Mouse (Mus musculus) frontal cortex, adult 2 months (tissue): ENCODE results near the gene Vmn1r82. TPM values are rescaled to one million over a fixed set of nuclear protein-coding genes. Genes with fewer than 3 reads are reported as not detected.

Source experiments
- DNase-seq, 2 experiments: peaks; one replicate each; pipeline ENCODE4 v3.0.0; 2022; ENCODE audit warnings: low spot score in 1 of 2; ENCODE audit errors: extremely low spot score in 1 of 2
- polyA plus RNA-seq: library from polyadenylated mRNA; depleted of rRNA; stranded (reverse); fragments of >200 nt; gene quantifications from 2 replicates; pipeline ENCODE4 v1.2.3, GENCODE M21; 2012; rRNA removed

Vmn1r82 gene
- not detected in 2 replicates for polyA plus RNA-seq

- DNase-seq = no peak
These were observed at the start of gene Vmn1r82 for GRCm38 (mm10) chr7:12300130-12300529. Gene Vmn1r82 (plus strand): TSS chr7:12300430.

- DNase-seq = no peak
These were observed 32.1 kb upstream of the Vmn1r82 start, which contains the start of gene Vmn1r81 for GRCm38 (mm10) chr7:12268169-12268568. Gene Vmn1r81 (minus strand): TSS chr7:12268269.

- no peak for DNase-seq
These were observed 29.2 kb downstream of the Vmn1r82 start, which contains the start of gene Vmn1r83 for GRCm38 (mm10) chr7:12329381-12329780. Gene Vmn1r83 (minus strand): TSS chr7:12329481.

Other genes with a start within 250 kb of the Vmn1r82 start
- not detected in 2 replicates for gene Vmn1r78, start 150.2 kb upstream of the Vmn1r82 start, polyA plus RNA-seq
- not detected in 2 replicates for gene Vmn1r79, start 129.2 kb upstream of the Vmn1r82 start, polyA plus RNA-seq
- gene Vmn1r80, start 111.1 kb upstream of the Vmn1r82 start, polyA plus RNA-seq = not detected in 2 replicates
- gene Vmn1r81, start 32.2 kb upstream of the Vmn1r82 start, polyA plus RNA-seq = not detected in 2 replicates
- gene Vmn1r83, start 29.1 kb downstream of the Vmn1r82 start, polyA plus RNA-seq = not detected in 2 replicates
- gene Vmn1r84, start 68.8 kb downstream of the Vmn1r82 start, polyA plus RNA-seq = not detected in 2 replicates
- 2.8 and 3.7 TPM in 2 replicates for gene Zfp551, start 122.3 kb downstream of the Vmn1r82 start, polyA plus RNA-seq
- gene Zfp606, start 177.9 kb downstream of the Vmn1r82 start, polyA plus RNA-seq = 8.6 and 9.4 TPM in 2 replicates
- not detected in 2 replicates for gene 2900092C05Rik, start 212.1 kb downstream of the Vmn1r82 start, polyA plus RNA-seq